Mouse (Mus musculus) E14TG2a.4 (cell line): ENCODE measurements around the gene Hist1h2bj.

Source experiments
- CTCF ChIP-seq: conservative IDR thresholded peaks from 2 replicates; pipeline ENCODE4 v1.5.1; 2014; ENCODE audit warnings: low read length
- NANOG ChIP-seq: IDR thresholded peaks from 2 replicates; pipeline ENCODE4 v1.6.1; 2014; ENCODE audit warnings: borderline replicate concordance, low read length, mixed read lengths

GRCm38 (mm10) chr13:22050591-22051522 lies 7.8 kb downstream of the Hist1h2bj start:
- TF ChIP-seq NANOG, result no peak
- TF ChIP-seq CTCF, result peak; percentile 37; the same call in 1 of the 2 replicates
